In the genomic region with DNA sequence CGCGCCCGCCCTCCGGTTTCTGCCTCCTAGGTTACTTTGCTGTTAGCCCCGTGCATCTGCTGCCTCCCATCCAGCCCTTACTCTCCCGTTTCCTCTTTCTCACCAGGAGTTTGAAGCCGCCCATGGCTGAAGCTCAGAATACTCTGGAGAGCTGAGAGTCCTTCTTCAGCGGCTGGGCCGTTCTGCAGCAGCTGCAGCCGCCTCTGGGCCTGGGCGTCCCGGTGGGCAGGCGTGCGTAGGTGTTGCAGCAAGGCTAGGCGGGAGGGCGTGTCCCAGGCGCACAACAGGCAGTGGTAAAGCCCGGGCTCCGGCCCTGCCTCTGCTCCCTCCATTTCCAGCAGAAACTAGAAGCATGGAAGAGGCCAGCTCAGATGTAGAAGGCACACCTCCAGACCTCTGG, we compare ENCODE assay signal across 11 mouse cellular contexts. TPM values are rescaled to one million over a fixed set of nuclear protein-coding genes. Genes with fewer than 3 reads are reported as not detected.
DNase-seq lines count a peak whose midpoint lies in the region; ATAC-seq and TF ChIP-seq lines count a peak whose summit lies in the region.
"Had no signal": no experiment of that assay in that cellular context is flagged by ENCODE, and none has a peak within 500 bp of the region (broad histone marks: within the 10 kb centered on the region; RNA-seq: fewer than 3 reads in every experiment).

No protein-coding gene starts in this region.

- H3K4me1 ChIP-seq in cerebellum, adult 2 months (ENCODE audit: control insufficient read depth, insufficient read depth, low read length): peaks cover 63% of the 10 kb centered on the region
- H3K4me1 ChIP-seq in kidney, postnatal 0 days (replicated peaks; ENCODE audit: insufficient read depth, low read length): no peaks in the 10 kb centered on the region
- peaks cover 22% of the 10 kb centered on the region; the same call in 1 of the 2 replicates for H3K4me1 ChIP-seq in embryonic facial prominence, embryonic 15.5 days
- H3K4me1 ChIP-seq in limb, embryonic 15.5 days: peaks cover 24% of the 10 kb centered on the region

- H3K9ac ChIP-seq in kidney, postnatal 0 days (ENCODE audit: low read depth, low read length): peak overlapping the region; percentile 23; the same call in 1 of the 2 replicates
- no peak overlapping the region for H3K9ac ChIP-seq in embryonic facial prominence, embryonic 15.5 days
- H3K9ac ChIP-seq in limb, embryonic 15.5 days: peak overlapping the region; percentile 17; the same call in 1 of the 2 replicates

- no peaks in the 10 kb centered on the region for H3K27me3 ChIP-seq in cerebellum, adult 2 months (ENCODE audit: control insufficient read depth, insufficient read depth, low read length)
- no peaks in the 10 kb centered on the region for H3K27me3 ChIP-seq in kidney, postnatal 0 days (ENCODE audit: insufficient read depth, low read length)
- H3K27me3 ChIP-seq in embryonic facial prominence, embryonic 15.5 days: no peaks in the 10 kb centered on the region
- H3K27me3 ChIP-seq in limb, embryonic 15.5 days: 0 out of 2 replicates have a peak, but pooled peaks cover 4% of the 10 kb centered on the region

- TF ChIP-seq CTCF in cerebellum, adult 2 months (IDR thresholded peaks at IDR 0.05; ENCODE audit: borderline replicate concordance, insufficient read depth, low read depth, low read length): no peak
- no peak for TF ChIP-seq CTCF in kidney, postnatal 0 days (IDR thresholded peaks at IDR 0.05; ENCODE audit: low read depth)

- no peak overlapping the region for H3K4me3 ChIP-seq in cerebellum, adult 2 months (replicated peaks; ENCODE audit: insufficient read depth, low read depth, low read length)
- H3K4me3 ChIP-seq in kidney, postnatal 0 days (replicated peaks; ENCODE audit: low read depth, low read length): no peak overlapping the region
- H3K4me3 ChIP-seq in embryonic facial prominence, embryonic 15.5 days (replicated peaks): peak overlapping the region; percentile 9
- peak overlapping the region; percentile 16 for H3K4me3 ChIP-seq in limb, embryonic 15.5 days

- 0 out of 2 replicates have a peak overlapping the region, but pooled peaks have one; percentile 35 for H3K27ac ChIP-seq in cerebellum, adult 2 months (ENCODE audit: insufficient read depth, low read length)
- H3K27ac ChIP-seq in kidney, postnatal 0 days: no peak overlapping the region
- 0 out of 2 replicates have a peak overlapping the region, but pooled peaks have one; percentile 3 for H3K27ac ChIP-seq in embryonic facial prominence, embryonic 15.5 days (replicated peaks)
- 0 out of 2 replicates have a peak overlapping the region, but pooled peaks have one; percentile 43 for H3K27ac ChIP-seq in limb, embryonic 15.5 days

- TF ChIP-seq POLR2A in cerebellum, adult 2 months (IDR thresholded peaks at IDR 0.05; ENCODE audit: borderline replicate concordance, insufficient read depth, low read length): no peak

- no peaks in the 10 kb centered on the region for H3K9me3 ChIP-seq in kidney, postnatal 0 days (replicated peaks; ENCODE audit: low read length)
- no peaks in the 10 kb centered on the region for H3K9me3 ChIP-seq in embryonic facial prominence, embryonic 15.5 days (replicated peaks)
- H3K9me3 ChIP-seq in limb, embryonic 15.5 days: no peaks in the 10 kb centered on the region

- DNase-seq in cerebellum, adult 2 months: no peak
- DNase-seq in cerebellum, adult 8-10 months: no peak
- DNase-seq in kidney, postnatal 0 days (ENCODE audit: low spot score): peak; percentile 38
- no peak for DNase-seq in kidney, postnatal 14 days
- DNase-seq: kidney, postnatal 36 days; lung, adult 2 months; spleen, adult 18-20 months had no signal

- peak overlapping the region; percentile 40 for H3K4me2 ChIP-seq in kidney, postnatal 0 days (ENCODE audit: low read length)
- peak overlapping the region; percentile 31 for H3K4me2 ChIP-seq in embryonic facial prominence, embryonic 15.5 days (replicated peaks)
- peak overlapping the region; percentile 34 for H3K4me2 ChIP-seq in limb, embryonic 15.5 days

- 0 out of 2 replicates have a peak, but pooled peaks cover under 1% of the 10 kb centered on the region for H3K36me3 ChIP-seq in kidney, postnatal 0 days (ENCODE audit: insufficient read depth, low read length)
- H3K36me3 ChIP-seq in embryonic facial prominence, embryonic 15.5 days: peaks cover 7% of the 10 kb centered on the region; the same call in 1 of the 2 replicates
- H3K36me3 ChIP-seq in limb, embryonic 15.5 days: peaks cover 26% of the 10 kb centered on the region

- 39% methylated on average over 19 of the region's 19 CpGs for WGBS in cerebellum, adult 2 months
- WGBS in kidney, postnatal 0 days: 14% methylated on average over 19 of the region's 19 CpGs
- 28% methylated on average over 19 of the region's 19 CpGs for WGBS in embryonic facial prominence, embryonic 15.5 days
- WGBS in limb, embryonic 15.5 days: 12% methylated on average over 19 of the region's 19 CpGs

- ATAC-seq in kidney, postnatal 0 days (replicated peaks; ENCODE audit: low FRiP score, low read depth): no peak; the same call in 1 of the 2 replicates
- ATAC-seq in embryonic facial prominence, embryonic 15.5 days (ENCODE audit: insufficient number of reproducible peaks, low FRiP score, low TSS enrichment, low read depth): 0 out of 2 replicates have a peak, but pooled peaks have one; percentile 17
- no peak for ATAC-seq in limb, embryonic 15.5 days (ENCODE audit: insufficient number of reproducible peaks, low FRiP score, low TSS enrichment, low read depth)
- no peak for ATAC-seq in megakaryocyte progenitor cell, adult 5-6 weeks (replicated peaks; ENCODE audit: poor library complexity)
- ATAC-seq in activated CD4-positive, CD25-positive, alpha-beta regulatory T cell, adult 4 months: no peak

RNA-seq across cellular contexts. Expression of gene Zfhx2, which starts 20.4 kb away (rescaled TPM):
- polyA plus RNA-seq in cerebellum, adult 2 months (2012; rRNA removed): 10.7 and 11.0 TPM in 2 replicates
- polyA plus RNA-seq in kidney, postnatal 0 days (2015; fragmentation: Nextera tagmentation; extraction: Ambion mirVana): 2.0 and 2.4 TPM in 2 replicates
- 4.2 and 5.0 TPM in 2 replicates for polyA plus RNA-seq in embryonic facial prominence, embryonic 15.5 days (2015; fragmentation: Nextera tagmentation; extraction: Ambion mirVana)
- polyA plus RNA-seq in limb, embryonic 15.5 days (2015; fragmentation: Nextera tagmentation; extraction: Ambion mirVana): 4.0 and 4.8 TPM in 2 replicates
- 2.5 and 3.1 TPM in 2 replicates for total RNA-seq in megakaryocyte progenitor cell, adult 5-6 weeks (2015)
- total RNA-seq in megakaryocyte progenitor cell, adult 5-6 weeks (2017): 0.75 and 1.1 TPM in 2 replicates
- 1 to 10 TPM; 5.4 to 5.5 TPM for polyA plus RNA-seq in activated CD4-positive, CD25-positive, alpha-beta regulatory T cell, adult 4 months (2017; shearing (Covaris generic))

RNA-seq across cellular contexts. Expression of gene Thtpa, which starts 22.8 kb away (rescaled TPM):
- polyA plus RNA-seq in cerebellum, adult 2 months (2012; rRNA removed): 12.8 and 13.8 TPM in 2 replicates
- polyA plus RNA-seq in kidney, postnatal 0 days (2015; fragmentation: Nextera tagmentation; extraction: Ambion mirVana): 20.8 and 21.6 TPM in 2 replicates
- 21.5 and 22.4 TPM in 2 replicates for polyA plus RNA-seq in embryonic facial prominence, embryonic 15.5 days (2015; fragmentation: Nextera tagmentation; extraction: Ambion mirVana)
- 20.2 and 21.3 TPM in 2 replicates for polyA plus RNA-seq in limb, embryonic 15.5 days (2015; fragmentation: Nextera tagmentation; extraction: Ambion mirVana)
- 7.3 and 7.7 TPM in 2 replicates for total RNA-seq in megakaryocyte progenitor cell, adult 5-6 weeks (2015)
- 10.9 and 11.5 TPM in 2 replicates for total RNA-seq in megakaryocyte progenitor cell, adult 5-6 weeks (2017)
- polyA plus RNA-seq in activated CD4-positive, CD25-positive, alpha-beta regulatory T cell, adult 4 months (2017; shearing (Covaris generic)): 10 to 100 TPM in 1 of 2 experiments, 1 to 10 TPM in 1; 9.6 to 11.9 TPM

RNA-seq across cellular contexts. Expression of gene Ap1g2, which starts 34.6 kb away (rescaled TPM):
- polyA plus RNA-seq in cerebellum, adult 2 months (2012; rRNA removed): 18.6 and 19.1 TPM in 2 replicates
- 15.8 and 16.8 TPM in 2 replicates for polyA plus RNA-seq in kidney, postnatal 0 days (2015; fragmentation: Nextera tagmentation; extraction: Ambion mirVana)
- 25.5 and 29.1 TPM in 2 replicates for polyA plus RNA-seq in embryonic facial prominence, embryonic 15.5 days (2015; fragmentation: Nextera tagmentation; extraction: Ambion mirVana)
- 24.9 and 25.2 TPM in 2 replicates for polyA plus RNA-seq in limb, embryonic 15.5 days (2015; fragmentation: Nextera tagmentation; extraction: Ambion mirVana)
- total RNA-seq in megakaryocyte progenitor cell, adult 5-6 weeks (2015): 31.3 and 52.7 TPM in 2 replicates
- 17.4 and 18.3 TPM in 2 replicates for total RNA-seq in megakaryocyte progenitor cell, adult 5-6 weeks (2017)
- polyA plus RNA-seq in activated CD4-positive, CD25-positive, alpha-beta regulatory T cell, adult 4 months (2017; shearing (Covaris generic)): 100 to 1,000 TPM in 1 of 2 experiments, 10 to 100 TPM in 1; 99.1 to 102 TPM

RNA-seq across cellular contexts. Expression of gene Jph4, which starts 45.0 kb away (rescaled TPM):
- polyA plus RNA-seq in cerebellum, adult 2 months (2012; rRNA removed): 204 and 227 TPM in 2 replicates
- 0.30 and 0.34 TPM in 2 replicates for polyA plus RNA-seq in kidney, postnatal 0 days (2015; fragmentation: Nextera tagmentation; extraction: Ambion mirVana)
- 3.0 and 3.6 TPM in 2 replicates for polyA plus RNA-seq in embryonic facial prominence, embryonic 15.5 days (2015; fragmentation: Nextera tagmentation; extraction: Ambion mirVana)
- polyA plus RNA-seq in limb, embryonic 15.5 days (2015; fragmentation: Nextera tagmentation; extraction: Ambion mirVana): 1.5 and 2.1 TPM in 2 replicates
- total RNA-seq in megakaryocyte progenitor cell, adult 5-6 weeks (2015): not detected in 2 replicates
- total RNA-seq in megakaryocyte progenitor cell, adult 5-6 weeks (2017): not detected in 2 replicates
- not detected for polyA plus RNA-seq in activated CD4-positive, CD25-positive, alpha-beta regulatory T cell, adult 4 months (2017; shearing (Covaris generic))

RNA-seq across cellular contexts. Expression of gene Ngdn, which starts 56.5 kb away (rescaled TPM):
- polyA plus RNA-seq in cerebellum, adult 2 months (2012; rRNA removed): 49.4 and 50.4 TPM in 2 replicates
- polyA plus RNA-seq in kidney, postnatal 0 days (2015; fragmentation: Nextera tagmentation; extraction: Ambion mirVana): 68.9 and 75.7 TPM in 2 replicates
- polyA plus RNA-seq in embryonic facial prominence, embryonic 15.5 days (2015; fragmentation: Nextera tagmentation; extraction: Ambion mirVana): 70.7 and 73.9 TPM in 2 replicates
- polyA plus RNA-seq in limb, embryonic 15.5 days (2015; fragmentation: Nextera tagmentation; extraction: Ambion mirVana): 70.7 and 79.7 TPM in 2 replicates
- total RNA-seq in megakaryocyte progenitor cell, adult 5-6 weeks (2015): 57.0 and 72.1 TPM in 2 replicates
- 58.4 and 63.3 TPM in 2 replicates for total RNA-seq in megakaryocyte progenitor cell, adult 5-6 weeks (2017)
- 100 to 1,000 TPM; 158 to 174 TPM for polyA plus RNA-seq in activated CD4-positive, CD25-positive, alpha-beta regulatory T cell, adult 4 months (2017; shearing (Covaris generic))

Comparison
In these comparisons a context has a peak if more than half of its experiments do, and no peak if none do; other contexts are left out.
1. H3K4me3 ChIP-seq: peak in embryonic facial prominence, embryonic 15.5 days (single experiment) and limb, embryonic 15.5 days (single experiment); none in cerebellum, adult 2 months (single experiment) and kidney, postnatal 0 days (single experiment).
2. Peak in every context shown above with its lines, with median percentiles within 50 percentile points of each other: H3K4me2 ChIP-seq.